Mouse (Mus musculus) liver, embryonic 14.5 days (tissue): ENCODE measurements around the gene Arap1. TPM values are rescaled to one million over a fixed set of nuclear protein-coding genes. Genes with fewer than 3 reads are reported as not detected.

ENCODE experiments used
- ATAC-seq: fragments of 200-750 bp; cut with Nextera tagmentation; 2 replicates; pipeline ENCODE4 v1.8.0; 2017; ENCODE audit warnings: moderate number of reproducible peaks, mild to moderate bottlenecking, moderate library complexity; ENCODE audit not compliant: insufficient read depth
- DNase-seq, 3 experiments: peaks; one replicate each; pipeline ENCODE4 v3.0.0-alpha.2; 2012 to 2013; ENCODE audit warnings: low read depth in 3 of 3, low spot score in 3 of 3
- H3K27ac ChIP-seq: fragments of 300-500 bp; sonication (generic); 2 replicates; pipeline ENCODE4 v1.5.1; 2014; ENCODE audit warnings: moderate library complexity, mild to moderate bottlenecking, control low read depth, inconsistent platforms
- H3K27me3 ChIP-seq: fragments of 300-500 bp; sonication (generic); 2 replicates; pipeline ENCODE4 v1.6.1; 2014; ENCODE audit warnings: mild to moderate bottlenecking, low read length, moderate library complexity; ENCODE audit not compliant: control insufficient read depth, insufficient read depth
- H3K36me3 ChIP-seq: fragments of 300-500 bp; sonication (generic); replicated peaks from 2 replicates; pipeline ENCODE4 v1.6.1; 2014; ENCODE audit warnings: low read depth; ENCODE audit not compliant: control insufficient read depth, insufficient read depth
- H3K4me1 ChIP-seq, 2 experiments: fragments of 200-500 bp in 1 of 2; fragments of 300-500 bp in 1 of 2; sonication (generic) in 1 of 2; replicated peaks; 2 replicates each; pipeline ENCODE4 v1.6.1; 2012 to 2014; ENCODE audit warnings: antibody characterized with exemption in 1 of 2, inconsistent platforms in 1 of 2, low read length in 1 of 2; ENCODE audit not compliant: control insufficient read depth in 2 of 2, insufficient read depth in 2 of 2
- H3K4me2 ChIP-seq: fragments of 300-500 bp; sonication (generic); 2 replicates; pipeline ENCODE4 v1.6.1; 2014; ENCODE audit warnings: low read depth, mild to moderate bottlenecking, control low read depth, moderate library complexity
- H3K4me3 ChIP-seq, 2 experiments: fragments of 200-500 bp in 1 of 2; fragments of 300-500 bp in 1 of 2; sonication (generic) in 1 of 2; 2 replicates each; pipeline ENCODE4 v1.5.1; 2012 to 2014; ENCODE audit warnings: low read depth in 2 of 2, low read length in 2 of 2, mild to moderate bottlenecking in 2 of 2, control low read depth in 1 of 2, inconsistent platforms in 1 of 2, moderate library complexity in 1 of 2; ENCODE audit not compliant: insufficient read depth in 1 of 2
- H3K9ac ChIP-seq: fragments of 300-500 bp; sonication (generic); replicated peaks from 2 replicates; pipeline ENCODE4 v1.6.1; 2014; ENCODE audit warnings: mild to moderate bottlenecking, control low read depth, moderate library complexity
- H3K9me3 ChIP-seq: fragments of 300-500 bp; sonication (generic); 2 replicates; pipeline ENCODE4 v1.6.1; 2016; ENCODE audit warnings: low read length, mixed read lengths; ENCODE audit not compliant: control insufficient read depth
- CTCF ChIP-seq: IDR thresholded peaks from 2 replicates; pipeline ENCODE4 v1.5.1; 2016; ENCODE audit warnings: antibody characterized with exemption, low read depth, control low read depth
- EP300 ChIP-seq: IDR thresholded peaks from 2 replicates; pipeline ENCODE4 v1.6.1; 2016; ENCODE audit warnings: antibody characterized with exemption, low read depth
- WGBS: fragments of 180-500 bp; shearing (Covaris S2); extraction: QIAGEN DNeasy Blood & Tissue Kit; methylation state at CpG from one replicate; pipeline ENCODE4 v1.1.7; 2014; ENCODE audit not compliant: insufficient replicate concordance; 5-methylcytosine and 5-hydroxymethylcytosine counted together
- polyA plus RNA-seq, 2 experiments: library from polyadenylated mRNA; depleted of rRNA in 1 of 2; stranded (reverse) in 1 of 2; unstranded in 1 of 2; fragments of >200 nt; fragmentation: Nextera tagmentation in 1 of 2; extraction: Ambion mirVana in 1 of 2; gene quantifications; 2 replicates each; pipeline versions ENCODE4 v1.2.1 to v1.2.3; 2012 to 2014

The Arap1 gene
- polyA plus RNA-seq, 2 experiments = 13.7 to 13.9 TPM

- H3K27me3 ChIP-seq = no peaks in the 10 kb centered on the region
- peak overlapping the region; percentile 9 for H3K4me2 ChIP-seq
- DNase-seq = no peak
Observed at GRCm38 (mm10) chr7:101379732-101380131, 31.9 kb downstream of the Arap1 start.

GRCm38 (mm10) chr7:101381512-101381911 lies 33.6 kb downstream of the Arap1 start:
- TF ChIP-seq CTCF (no peak), EP300 (no peak)
- Histone ChIP-seq H3K9ac (no peak overlapping the region), H3K4me2 (no peak overlapping the region), H3K27ac (no peak overlapping the region), H3K27me3 (no peaks in the 10 kb centered on the region), H3K36me3 (no peaks in the 10 kb centered on the region), H3K4me3 (no peak overlapping the region), H3K4me1 (peaks cover 7 to 39% of the 10 kb centered on the region in 2 experiments), H3K9me3 (no peaks in the 10 kb centered on the region)
- 67% methylated on average over 6 of the region's 6 CpGs for WGBS
- no peak for DNase-seq
- ATAC-seq = no peak

More at GRCm38 (mm10) chr7:101379732-101380131, 31.9 kb downstream of the Arap1 start:
- Histone ChIP-seq H3K36me3 (no peaks in the 10 kb centered on the region), H3K4me1 (peaks cover 2 to 26% of the 10 kb centered on the region in 2 experiments; a peak in 3 of 4 replicates), H3K9ac (no peak overlapping the region), H3K9me3 (no peaks in the 10 kb centered on the region), H3K4me3 (no peak overlapping the region), H3K27ac (no peak overlapping the region)
- 54% methylated on average over 2 of the region's 2 CpGs for WGBS
- no peak for TF ChIP-seq EP300
- TF ChIP-seq CTCF = no peak
- no peak for ATAC-seq

GRCm38 (mm10) chr7:101382378-101382777 lies 34.5 kb downstream of the Arap1 start:
- no peak for ATAC-seq

GRCm38 (mm10) chr7:101383756-101384155 lies 35.9 kb downstream of the Arap1 start:
- 24% methylated on average over 3 of the region's 3 CpGs for WGBS
- peaks cover 5 to 28% of the 10 kb centered on the region in 2 experiments for H3K4me1 ChIP-seq
- no peak overlapping the region for H3K27ac ChIP-seq

More at GRCm38 (mm10) chr7:101382378-101382777, 34.5 kb downstream of the Arap1 start:
- no peaks in the 10 kb centered on the region for H3K36me3 ChIP-seq
- peak in 2 of 3 experiments; percentile 22 to 41 for DNase-seq
- TF ChIP-seq EP300 = no peak
- TF ChIP-seq CTCF = peak; percentile 13; the same call in 1 of the 2 replicates
- no peak overlapping the region for H3K4me3 ChIP-seq
- H3K9ac ChIP-seq = no peak overlapping the region
- H3K4me1 ChIP-seq = peaks cover 7 to 36% of the 10 kb centered on the region in 2 experiments
- WGBS = 50% methylated on average over 8 of the region's 8 CpGs
- no peak overlapping the region for H3K27ac ChIP-seq
- H3K4me2 ChIP-seq = no peak overlapping the region
- H3K27me3 ChIP-seq = no peaks in the 10 kb centered on the region
- H3K9me3 ChIP-seq = no peaks in the 10 kb centered on the region

GRCm38 (mm10) chr7:101384931-101385330 lies 37.1 kb downstream of the Arap1 start:
- 60% methylated on average over 10 of the region's 10 CpGs for WGBS
- no peak overlapping the region for H3K4me2 ChIP-seq
- no peak overlapping the region for H3K9ac ChIP-seq
- no peaks in the 10 kb centered on the region for H3K27me3 ChIP-seq
- H3K4me3 ChIP-seq = no peak overlapping the region
- no peak overlapping the region for H3K27ac ChIP-seq
- H3K36me3 ChIP-seq = no peaks in the 10 kb centered on the region
- TF ChIP-seq EP300 (no peak), CTCF (no peak)
- DNase-seq (no peak), ATAC-seq (0 out of 2 replicates have a peak, but pooled peaks have one; percentile 2)
- no peaks in the 10 kb centered on the region for H3K9me3 ChIP-seq
- H3K4me1 ChIP-seq = peaks cover 5 to 18% of the 10 kb centered on the region in 2 experiments

More at GRCm38 (mm10) chr7:101383756-101384155, 35.9 kb downstream of the Arap1 start:
- TF ChIP-seq EP300 (no peak), CTCF (no peak)
- H3K4me3 ChIP-seq = no peak overlapping the region
- H3K9ac ChIP-seq = no peak overlapping the region
- no peak for ATAC-seq
- no peak overlapping the region for H3K4me2 ChIP-seq
- no peaks in the 10 kb centered on the region for H3K9me3 ChIP-seq
- DNase-seq = no peak
- H3K27me3 ChIP-seq = no peaks in the 10 kb centered on the region
- no peaks in the 10 kb centered on the region for H3K36me3 ChIP-seq
